Comparison of ENCODE assay signal across 9 mouse cellular contexts in genomic region chr17:43157781-43158501, GRCm38 (mm10).
A peak's percentile ranks its signal among the peaks of the same experiment; 100 is the strongest.
DNase-seq lines count a peak whose midpoint lies in the region; ATAC-seq and TF ChIP-seq lines count a peak whose summit lies in the region.
"Had no signal": no experiment of that assay in that cellular context is flagged by ENCODE, and none has a peak within 500 bp of the region (broad histone marks: within the 10 kb centered on the region; RNA-seq: fewer than 3 reads in every experiment).

No protein-coding gene starts in this region.

- H3K4me1 ChIP-seq in heart, embryonic 16.5 days (ENCODE audit: control insufficient read depth, insufficient read depth, low read length): peaks cover 6% of the 10 kb centered on the region; the same call in 1 of the 2 replicates
- H3K4me1 ChIP-seq in midbrain, embryonic 12.5 days: peaks cover 16% of the 10 kb centered on the region
- peaks cover 3% of the 10 kb centered on the region; the same call in 1 of the 2 replicates for H3K4me1 ChIP-seq in stomach, postnatal 0 days (replicated peaks; ENCODE audit: control insufficient read depth, insufficient read depth)

- 39% methylated on average over 15 of the region's 15 CpGs for WGBS in heart, embryonic 16.5 days
- WGBS in midbrain, embryonic 12.5 days: 26% methylated on average over 15 of the region's 15 CpGs
- 19% methylated on average over 15 of the region's 15 CpGs for WGBS in stomach, postnatal 0 days

- no peak overlapping the region for H3K9ac ChIP-seq in heart, embryonic 16.5 days (ENCODE audit: low read length)
- H3K9ac ChIP-seq in midbrain, embryonic 12.5 days (replicated peaks): no peak overlapping the region
- no peak overlapping the region for H3K9ac ChIP-seq in stomach, postnatal 0 days (ENCODE audit: low read length)
- H3K9ac ChIP-seq: liver, embryonic 14.5 days had no signal

- no peaks in the 10 kb centered on the region for H3K36me3 ChIP-seq in heart, embryonic 16.5 days (ENCODE audit: control insufficient read depth, insufficient read depth)
- H3K36me3 ChIP-seq in midbrain, embryonic 12.5 days: no peaks in the 10 kb centered on the region
- no peaks in the 10 kb centered on the region for H3K36me3 ChIP-seq in stomach, postnatal 0 days (ENCODE audit: control insufficient read depth, insufficient read depth, low read length)

- peak; percentile 3; the same call in 1 of the 2 replicates for TF ChIP-seq CTCF in stomach, postnatal 0 days (IDR thresholded peaks at IDR 0.05; ENCODE audit: low read depth)

- no peak overlapping the region for H3K4me3 ChIP-seq in heart, embryonic 16.5 days (ENCODE audit: low read length)
- peak overlapping the region; percentile 2; the same call in 1 of the 2 replicates for H3K4me3 ChIP-seq in midbrain, embryonic 12.5 days
- peak overlapping the region; percentile 12; the same call in 1 of the 2 replicates for H3K4me3 ChIP-seq in stomach, postnatal 0 days (ENCODE audit: low read depth, low read length)

- H3K27ac ChIP-seq in heart, embryonic 16.5 days (ENCODE audit: low read length): no peak overlapping the region
- peak overlapping the region; percentile 47; the same call in 1 of the 2 replicates for H3K27ac ChIP-seq in midbrain, embryonic 12.5 days (replicated peaks)
- H3K27ac ChIP-seq in stomach, postnatal 0 days (replicated peaks): peak overlapping the region; percentile 83
- H3K27ac ChIP-seq: liver, embryonic 14.5 days had no signal

- peak overlapping the region; percentile 16; the same call in 1 of the 2 replicates for H3K4me2 ChIP-seq in heart, embryonic 16.5 days (ENCODE audit: low read depth, low read length)
- H3K4me2 ChIP-seq in midbrain, embryonic 12.5 days (replicated peaks): peak overlapping the region; percentile 29
- H3K4me2 ChIP-seq in stomach, postnatal 0 days (replicated peaks; ENCODE audit: low read depth): peak overlapping the region; percentile 41

- H3K9me3 ChIP-seq in heart, embryonic 16.5 days (replicated peaks; ENCODE audit: control insufficient read depth, low read length): no peaks in the 10 kb centered on the region
- H3K9me3 ChIP-seq in midbrain, embryonic 12.5 days: no peaks in the 10 kb centered on the region
- H3K9me3 ChIP-seq in stomach, postnatal 0 days (ENCODE audit: control insufficient read depth, low read length): no peaks in the 10 kb centered on the region

- no peaks in the 10 kb centered on the region for H3K27me3 ChIP-seq in heart, embryonic 16.5 days (ENCODE audit: control insufficient read depth, insufficient read depth, low read length)
- H3K27me3 ChIP-seq in midbrain, embryonic 12.5 days: no peaks in the 10 kb centered on the region
- H3K27me3 ChIP-seq in stomach, postnatal 0 days (ENCODE audit: control insufficient read depth, insufficient read depth, low read length): no peaks in the 10 kb centered on the region

- ATAC-seq in heart, embryonic 16.5 days (replicated peaks; ENCODE audit: extremely low read depth, insufficient read depth, low FRiP score): no peak
- ATAC-seq in midbrain, embryonic 12.5 days (ENCODE audit: low FRiP score, low read depth): peak; percentile 90
- ATAC-seq in stomach, postnatal 0 days (ENCODE audit: low FRiP score, low TSS enrichment): peak; percentile 91

- no peak for TF ChIP-seq EP300 in stomach, postnatal 0 days (optimal IDR thresholded peaks at IDR 0.05)

- peak; percentile 72 for DNase-seq in ES-CJ7 (ENCODE audit: low read depth, low spot score)
- peak; percentile 68 for DNase-seq in embryo, embryonic 11 days
- peak; percentile 13 to 22 for DNase-seq in left cerebral cortex, adult 8-10 months (ENCODE audit: low spot score in 2 of 2)
- DNase-seq in stomach, postnatal 0 days (ENCODE audit: low spot score): peak; percentile 64
- no peak for DNase-seq in adrenal gland, postnatal 25 days
- no peak for DNase-seq in urinary bladder, postnatal 4 days (ENCODE audit: low spot score in 2 of 2)

Comparison
In these comparisons a context has a peak if more than half of its experiments do, and no peak if none do; other contexts are left out.
1. DNase-seq: peak in ES-CJ7 (single experiment), embryo, embryonic 11 days (single experiment), left cerebral cortex, adult 8-10 months (2 of 2) and stomach, postnatal 0 days (single experiment); none in adrenal gland, postnatal 25 days (single experiment) and urinary bladder, postnatal 4 days (0 of 2).
2. Peak in every context shown above with its lines, with median percentiles within 50 percentile points of each other: H3K4me2 ChIP-seq.